Mouse (Mus musculus) thymus, adult 2 months (tissue): ENCODE results near the gene Zfp385a.

Experiments used
- CTCF ChIP-seq: fragments of 200-500 bp; IDR thresholded peaks from 2 replicates; pipeline ENCODE4 v1.5.1; 2012; ENCODE audit warnings: mild to moderate bottlenecking, control low read depth, low read length, moderate library complexity, borderline replicate concordance; ENCODE audit not compliant: control insufficient read depth, poor library complexity, insufficient read depth; ENCODE audit errors: extremely low read depth
- POLR2A ChIP-seq: fragments of 200-500 bp; IDR thresholded peaks from 2 replicates; pipeline ENCODE4 v1.6.1; 2012; ENCODE audit warnings: mild to moderate bottlenecking, low read length, control low read depth, moderate library complexity; ENCODE audit not compliant: control insufficient read depth, poor library complexity, insufficient read depth; ENCODE audit errors: extremely low read depth

DNA sequence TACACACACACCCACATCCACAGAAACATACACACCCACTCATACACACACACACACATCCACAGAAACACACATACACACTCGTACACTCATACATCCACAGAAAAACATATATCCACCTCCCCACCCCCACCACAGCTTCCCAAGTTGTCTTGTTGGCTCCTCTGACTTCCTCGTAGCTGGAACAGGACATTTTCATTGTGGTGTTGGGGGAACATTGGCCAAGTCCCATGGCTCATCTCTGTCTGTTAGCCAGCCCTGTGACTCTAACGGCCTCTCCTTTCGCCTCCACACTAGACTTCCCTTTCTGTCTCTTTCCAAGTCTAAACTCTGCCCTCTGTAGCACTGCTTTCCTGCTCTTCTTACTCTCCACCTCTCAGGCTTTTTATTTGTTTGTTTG lies 17.9 kb upstream of the Zfp385a start:
- no peak for TF ChIP-seq CTCF
- no peak for TF ChIP-seq POLR2A
